Mouse (Mus musculus) myocyte (in vitro differentiated cells): ENCODE results near the gene Hoxd3.

ENCODE experiments used
- E2F4 ChIP-seq: IDR thresholded peaks from one replicate; pipeline ENCODE4 v1.6.1; 2011; ENCODE audit warnings: mild to moderate bottlenecking, control low read depth, moderate library complexity; ENCODE audit not compliant: insufficient read depth
- MAX ChIP-seq: IDR thresholded peaks from one replicate; pipeline ENCODE4 v1.6.1; 2011; ENCODE audit warnings: low read depth, mild to moderate bottlenecking, control low read depth
- MYOG ChIP-seq, 3 experiments: IDR thresholded peaks; one replicate each; pipeline ENCODE4 v1.6.1; 2011; ENCODE audit warnings: control low read depth in 2 of 3, low read depth in 2 of 3, mild to moderate bottlenecking in 2 of 3; ENCODE audit not compliant: insufficient read length in 2 of 3, control insufficient read depth in 1 of 3, insufficient read depth in 1 of 3
- POLR2A ChIP-seq: IDR thresholded peaks from one replicate; pipeline ENCODE4 v1.6.1; 2011; ENCODE audit warnings: low read depth, mild to moderate bottlenecking, control low read depth, moderate library complexity; ENCODE audit not compliant: insufficient read length
- POLR2AphosphoS2 ChIP-seq: IDR thresholded peaks from one replicate; pipeline ENCODE4 v1.6.1; 2011; ENCODE audit warnings: low read depth, control low read depth; ENCODE audit not compliant: insufficient read length
- USF1 ChIP-seq: IDR thresholded peaks from one replicate; pipeline ENCODE4 v1.6.1; 2011; ENCODE audit warnings: low read depth, mild to moderate bottlenecking, control low read depth, moderate library complexity

DNA sequence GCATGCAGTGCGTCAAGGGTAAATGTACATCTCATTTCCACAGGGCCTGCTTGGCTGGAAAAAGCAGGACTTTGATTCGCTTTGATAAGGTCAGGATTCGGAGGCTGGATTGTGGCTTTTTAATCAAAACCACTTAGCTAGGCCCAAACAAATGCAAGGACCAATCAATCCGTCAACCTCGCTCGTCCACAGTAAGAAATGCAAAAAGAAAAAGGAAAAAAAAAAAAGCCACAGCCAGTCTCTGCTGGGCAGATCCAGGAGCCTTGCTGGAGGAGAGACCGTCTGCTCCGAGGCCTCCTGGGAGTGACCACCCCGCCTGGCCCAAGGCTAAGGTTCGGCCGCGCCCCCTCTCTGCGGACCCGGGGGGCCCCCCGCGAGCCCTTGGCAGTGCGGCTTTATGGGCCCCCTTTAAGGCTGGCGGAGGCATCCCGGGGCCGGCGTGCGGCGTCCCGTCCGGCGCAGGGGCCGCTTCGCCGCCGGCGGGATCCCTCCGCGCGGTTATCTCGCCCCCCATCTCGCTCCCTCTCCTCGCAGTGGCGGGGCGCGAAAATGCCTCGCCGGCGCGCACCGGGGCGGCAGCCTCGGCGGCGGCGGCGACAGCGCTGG lies 7.2 kb upstream of the Hoxd3 start, which contains the start of gene Hoxd8:
- no peak for TF ChIP-seq MYOG (IDR thresholded peaks at IDR 0.05; ENCODE audit: control insufficient read depth in 1 of 3, insufficient read depth in 1 of 3, insufficient read length in 2 of 3, low read depth in 2 of 3)
- no peak for TF ChIP-seq POLR2A
- TF ChIP-seq MAX = no peak
- no peak for TF ChIP-seq E2F4
- TF ChIP-seq USF1 = no peak
- TF ChIP-seq POLR2AphosphoS2 = no peak
